Mouse (Mus musculus) kidney, postnatal 25 days (tissue): ENCODE data around the gene Zc2hc1c.

ENCODE experiments used
- DNase-seq, 2 experiments: peaks; one replicate each; pipeline ENCODE4 v3.0.0; 2021; ENCODE audit warnings: mixed read lengths in 2 of 2

Zc2hc1c gene

GRCm38 (mm10) chr12:85284996-85285395, 3.4 kb upstream of the Zc2hc1c start:
- no peak for DNase-seq

GRCm38 (mm10) chr12:85286941-85287340, 1.4 kb upstream of the Zc2hc1c start:
- peak; percentile 40 to 45 for DNase-seq

- peak in 1 of 2 experiments; percentile 45 for DNase-seq
These were observed 444 bp upstream of the Zc2hc1c start, which contains the start of gene Acyp1 for GRCm38 (mm10) chr12:85287809-85288485. TSS of gene Acyp1 (minus strand) at chr12:85288438.

GRCm38 (mm10) chr12:85289157-85290000, 988 bp downstream of the Zc2hc1c start:
- peak; percentile 51 to 65 for DNase-seq

- DNase-seq: peak; percentile 52 to 75
These were observed 2.2 kb downstream of the Zc2hc1c start for GRCm38 (mm10) chr12:85290633-85291032.

- peak; percentile 43 to 56 for DNase-seq
These were observed 3.1 kb downstream of the Zc2hc1c start for GRCm38 (mm10) chr12:85291541-85291940.

- DNase-seq: no peak
These were observed 3.9 kb downstream of the Zc2hc1c start for GRCm38 (mm10) chr12:85292288-85292687.

GRCm38 (mm10) chr12:85292906-85293305, 4.5 kb downstream of the Zc2hc1c start:
- DNase-seq: no peak

- DNase-seq: no peak
These were observed 7.1 kb downstream of the Zc2hc1c start for GRCm38 (mm10) chr12:85295506-85295905.

GRCm38 (mm10) chr12:85296915-85297314, 8.5 kb downstream of the Zc2hc1c start:
- no peak for DNase-seq

GRCm38 (mm10) chr12:85297345-85297997, 9.1 kb downstream of the Zc2hc1c start:
- peak in 1 of 2 experiments; percentile 35 for DNase-seq

- peak in 1 of 2 experiments; percentile 39 for DNase-seq
These were observed 9.9 kb downstream of the Zc2hc1c start for GRCm38 (mm10) chr12:85298127-85298834.

- DNase-seq: no peak
These were observed 10.4 kb downstream of the Zc2hc1c start for GRCm38 (mm10) chr12:85298835-85299180.

- DNase-seq: peak in 1 of 2 experiments; percentile 41
These were observed 14.9 kb downstream of the Zc2hc1c start for GRCm38 (mm10) chr12:85303256-85303655.

GRCm38 (mm10) chr12:85304725-85305124, 16.3 kb downstream of the Zc2hc1c start:
- DNase-seq: no peak

- DNase-seq: peak; percentile 83 to 92
These were observed 17.0 kb downstream of the Zc2hc1c start for GRCm38 (mm10) chr12:85305247-85305892.

- no peak for DNase-seq
These were observed 20.3 kb downstream of the Zc2hc1c start for GRCm38 (mm10) chr12:85308651-85309050.

- no peak for DNase-seq
These were observed 41.8 kb downstream of the Zc2hc1c start for GRCm38 (mm10) chr12:85330153-85330552.

GRCm38 (mm10) chr12:85337567-85338311, 49.3 kb downstream of the Zc2hc1c start:
- no peak for DNase-seq

- no peak for DNase-seq
These were observed 50.4 kb downstream of the Zc2hc1c start for GRCm38 (mm10) chr12:85338815-85339214.

GRCm38 (mm10) chr12:85339243-85339729, 50.9 kb downstream of the Zc2hc1c start, which contains the start of gene Nek9:
TSS of gene Nek9 (minus strand) at chr12:85339362.
- peak; percentile 96 to 97 for DNase-seq
